Mouse (Mus musculus): ENCODE data around the gene Neurl1a.

DNA sequence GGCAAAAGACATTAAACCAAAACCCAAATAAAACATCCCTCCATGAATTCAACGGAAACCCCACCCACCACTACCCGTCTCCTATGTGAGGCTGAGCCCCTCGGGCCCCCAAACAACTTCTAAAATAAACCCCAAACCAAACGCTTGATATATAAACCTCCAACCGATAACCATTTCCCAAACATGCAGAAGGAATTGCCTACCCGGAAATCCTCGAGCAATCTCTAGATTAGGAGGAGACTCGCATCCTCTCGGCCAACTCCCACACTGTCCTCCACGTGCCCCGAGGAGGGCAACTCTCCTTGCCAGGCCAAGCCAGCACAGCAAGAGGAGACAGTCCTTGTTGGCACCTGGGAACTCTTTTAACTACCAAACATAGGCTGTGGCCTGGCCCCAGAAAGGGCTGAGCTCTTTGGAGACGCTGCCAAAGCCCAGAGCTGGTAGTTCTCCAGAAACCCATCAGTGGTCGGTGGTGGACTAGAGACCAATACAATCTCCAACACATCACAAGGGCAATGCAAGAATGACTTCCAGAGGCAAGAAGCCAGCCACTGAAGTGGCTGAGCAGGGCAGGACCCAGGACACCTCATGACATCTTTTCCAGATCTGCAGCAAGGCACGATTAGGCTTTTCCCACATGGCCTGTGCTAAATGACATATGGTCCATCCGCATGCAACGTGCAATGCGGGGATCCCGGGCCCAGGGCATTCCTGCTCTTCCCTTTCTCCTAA lies 87.6 kb downstream of the Neurl1a start:
- TF ChIP-seq GATA1 (IDR thresholded peaks at IDR 0.05; ENCODE audit: borderline replicate concordance, low read length) (no peak), FLI1 (IDR thresholded peaks at IDR 0.05; ENCODE audit: low read length) (no peak)

Data from megakaryocyte, embryonic 14.5 days (primary cell).